Mouse (Mus musculus) granulocyte monocyte progenitor cell, adult 5-6 weeks (primary cell): ENCODE results near the gene Cstl1. TPM values are rescaled to one million over a fixed set of nuclear protein-coding genes. Genes with fewer than 3 reads are reported as not detected.

ENCODE experiments used
- ATAC-seq: replicated peaks from 2 replicates; pipeline ENCODE4 v1.8.0; 2016; ENCODE audit warnings: mild to moderate bottlenecking, moderate TSS enrichment, inconsistent platforms; ENCODE audit not compliant: poor library complexity, severe bottlenecking
- total RNA-seq, 2 experiments: library from RNA; stranded (forward) in 1 of 2; stranded (reverse) in 1 of 2; fragments of 200-712, 200-1000 nt in 1 of 2; fragments of >200 nt in 1 of 2; fragmentation: Nextera tagmentation in 1 of 2; gene quantifications; 2 replicates each; pipeline ENCODE4 v1.2.3; 2014 to 2017

The Cstl1 gene
- total RNA-seq, 2 experiments from 2014 or later, result not detected

DNA sequence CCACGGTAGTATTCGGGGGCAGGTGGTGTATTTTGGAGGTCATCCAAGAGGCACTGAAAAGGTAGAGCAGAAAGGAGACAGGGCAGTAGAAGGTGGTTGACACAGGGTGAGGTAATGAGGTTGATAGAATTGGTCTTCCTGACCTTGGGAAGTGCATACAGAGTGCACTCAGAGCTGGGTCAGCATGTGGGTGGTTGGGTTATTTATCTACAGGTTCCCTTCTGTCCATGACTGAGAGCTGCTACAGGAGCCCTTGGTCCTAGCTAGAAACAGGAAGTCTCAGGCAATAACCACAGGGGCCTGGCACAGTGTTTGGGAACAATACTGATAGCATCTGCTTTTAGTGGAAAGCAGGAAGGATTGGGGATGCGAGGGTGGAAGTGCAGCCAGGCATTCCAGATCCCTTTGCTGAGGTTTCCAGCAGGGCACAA, 51.3 kb downstream of the Cstl1 start:
- ATAC-seq, result peak; percentile 44; the same call in 1 of the 2 replicates

Other genes starting within 250 kb of the Cstl1 start
- gene Nxt1, start 77.8 kb upstream of the Cstl1 start, total RNA-seq (2014; fragmentation: Nextera tagmentation), result 104 and 106 TPM in 2 replicates
- gene Nxt1, start 77.8 kb upstream of the Cstl1 start, total RNA-seq (2017), result 64.1 and 76.1 TPM in 2 replicates
- 11.2 and 15.5 TPM in 2 replicates for gene Gzf1, start 69.3 kb upstream of the Cstl1 start, total RNA-seq (2014; fragmentation: Nextera tagmentation)
- gene Gzf1, start 69.3 kb upstream of the Cstl1 start, total RNA-seq (2017), result 18.9 and 19.9 TPM in 2 replicates
- 0.66 and 0.92 TPM in 2 replicates for gene Napb, start 17.9 kb upstream of the Cstl1 start, total RNA-seq (2014; fragmentation: Nextera tagmentation)
- 0.13 and 0.62 TPM in 2 replicates for gene Napb, start 17.9 kb upstream of the Cstl1 start, total RNA-seq (2017)
- not detected in 2 replicates for gene Cst11, start 21.1 kb downstream of the Cstl1 start, total RNA-seq (2014; fragmentation: Nextera tagmentation)
- gene Cst11, start 21.1 kb downstream of the Cstl1 start, total RNA-seq (2017), result not detected in 2 replicates
- not detected in 2 replicates for gene 8030411F24Rik, start 31.7 kb downstream of the Cstl1 start, total RNA-seq (2014; fragmentation: Nextera tagmentation)
- gene 8030411F24Rik, start 31.7 kb downstream of the Cstl1 start, total RNA-seq (2017), result not detected in 2 replicates
- gene Cst12, start 39.0 kb downstream of the Cstl1 start, total RNA-seq (2014; fragmentation: Nextera tagmentation), result not detected in 2 replicates
- gene Cst12, start 39.0 kb downstream of the Cstl1 start, total RNA-seq (2017), result not detected in 2 replicates
- gene Cst8, start 48.4 kb downstream of the Cstl1 start, total RNA-seq (2014; fragmentation: Nextera tagmentation), result not detected in 2 replicates
- not detected in 2 replicates for gene Cst8, start 48.4 kb downstream of the Cstl1 start, total RNA-seq (2017)
- gene Cst13, start 69.7 kb downstream of the Cstl1 start, total RNA-seq (2014; fragmentation: Nextera tagmentation), result not detected in 2 replicates
- not detected in 2 replicates for gene Cst13, start 69.7 kb downstream of the Cstl1 start, total RNA-seq (2017)
- gene Cst9, start 84.8 kb downstream of the Cstl1 start, total RNA-seq (2014; fragmentation: Nextera tagmentation), result not detected in 2 replicates
- gene Cst9, start 84.8 kb downstream of the Cstl1 start, total RNA-seq (2017), result not detected in 2 replicates
- not detected in 2 replicates for gene 9230104L09Rik, start 114.7 kb downstream of the Cstl1 start, total RNA-seq (2014; fragmentation: Nextera tagmentation)
- not detected in 2 replicates for gene 9230104L09Rik, start 114.7 kb downstream of the Cstl1 start, total RNA-seq (2017)
- 362 and 448 TPM in 2 replicates for gene Cst3, start 125.3 kb downstream of the Cstl1 start, total RNA-seq (2014; fragmentation: Nextera tagmentation)
- gene Cst3, start 125.3 kb downstream of the Cstl1 start, total RNA-seq (2017), result 432 and 469 TPM in 2 replicates